Mouse (Mus musculus) erythroblast, embryonic 14.5 days (primary cell): Measurements from ENCODE around the gene Derl2.

Experiments
- GATA1 ChIP-seq: IDR thresholded peaks from 2 replicates; pipeline ENCODE4 v1.6.1; 2012; ENCODE audit warnings: low read length, inconsistent platforms, mixed read lengths
- TAL1 ChIP-seq: IDR thresholded peaks from 3 replicates; pipeline ENCODE4 v1.6.1; 2012; ENCODE audit warnings: low read length, inconsistent platforms, mixed read lengths

GRCm38 (mm10) chr11:71007831-71008230 is 11.8 kb downstream of the Derl2 start:
- TF ChIP-seq TAL1 = no peak
- no peak for TF ChIP-seq GATA1
